Mouse (Mus musculus) spleen, adult 2 months (tissue): Measurements from ENCODE around the gene Ophn1.

Experiments
- CTCF ChIP-seq: fragments of 200-500 bp; IDR thresholded peaks from 2 replicates; pipeline ENCODE4 v1.5.1; 2011; ENCODE audit warnings: mild to moderate bottlenecking, inconsistent platforms; ENCODE audit not compliant: insufficient read depth, insufficient read length, insufficient replicate concordance; ENCODE audit errors: extremely low read depth
- POLR2A ChIP-seq: fragments of 200-500 bp; IDR thresholded peaks from 2 replicates; pipeline ENCODE4 v1.6.1; 2011; ENCODE audit warnings: low read depth, low read length, inconsistent platforms

- TF ChIP-seq CTCF (no peak), POLR2A (no peak)
These were observed 21.7 kb downstream of the Ophn1 start for GRCm38 (mm10) chrX:98869165-98869564.
